Mouse (Mus musculus): ENCODE measurements at regions not wholly inside any gene's neighbourhood (a gene's known extent, or its start where the extent isn't known, plus 50 kb on each side); places are given as distances from the start of the nearest gene placed in this dataset.

GRCm38 (mm10) chr14:114220868-114221267 is 871.1 kb upstream of the Gpc5 start:
- Histone ChIP-seq H3K9me3 (ENCODE audit: control insufficient read depth, insufficient read depth, low read depth, low read length) (no peaks in the 10 kb centered on the region), H3K4me3 (ENCODE audit: insufficient read depth in 1 of 2, low read depth in 1 of 2, low read length in 2 of 2, poor library complexity in 1 of 2, severe bottlenecking in 1 of 2) (no peak overlapping the region), H3K9ac (ENCODE audit: insufficient read depth, low read depth, low read length, poor library complexity, severe bottlenecking) (no peak overlapping the region), H3K27ac (ENCODE audit: insufficient read depth, low read depth, low read length, poor library complexity, severe bottlenecking) (no peak overlapping the region), H3K4me1 (ENCODE audit: control insufficient read depth in 2 of 2, insufficient read depth in 2 of 2, low read length in 2 of 2, poor library complexity in 1 of 2) (no peaks in the 10 kb centered on the region), H3K36me3 (ENCODE audit: control insufficient read depth, insufficient read depth, low read length, poor library complexity, severe bottlenecking) (no peaks in the 10 kb centered on the region)
- DNase-seq (ENCODE audit: low read depth, low spot score), result no peak
- no peak for TF ChIP-seq ZNF384 (IDR thresholded peaks at IDR 0.05; ENCODE audit: low read depth, low read length)
- no peak for TF ChIP-seq ZC3H11A (IDR thresholded peaks at IDR 0.05; ENCODE audit: borderline replicate concordance, low read depth, low read length)
- TF ChIP-seq MAFK (IDR thresholded peaks at IDR 0.05; ENCODE audit: insufficient read depth, low read depth, low read length), result no peak
- TF ChIP-seq CHD2 (IDR thresholded peaks at IDR 0.05; ENCODE audit: low read depth, low read length), result no peak
- no peak for TF ChIP-seq HCFC1 (IDR thresholded peaks at IDR 0.05; ENCODE audit: borderline replicate concordance, insufficient read depth, low read length)
- in situ Hi-C loops (cut with MboI; ENCODE audit: low sequenced_read_pairs in 2 of 2, unreplicated experiment in 2 of 2), result no loop called here

- H3K9ac ChIP-seq (ENCODE audit: insufficient read depth, low read depth, low read length, poor library complexity, severe bottlenecking), result no peak overlapping the region
- in situ Hi-C loops (cut with MboI; ENCODE audit: low sequenced_read_pairs in 2 of 2, unreplicated experiment in 2 of 2), result no loop called here
- no peak overlapping the region for H3K27ac ChIP-seq (ENCODE audit: insufficient read depth, low read depth, low read length, poor library complexity, severe bottlenecking)
- TF ChIP-seq MAFK (IDR thresholded peaks at IDR 0.05; ENCODE audit: insufficient read depth, low read depth, low read length) (no peak), ZC3H11A (IDR thresholded peaks at IDR 0.05; ENCODE audit: borderline replicate concordance, low read depth, low read length) (no peak), ZNF384 (IDR thresholded peaks at IDR 0.05; ENCODE audit: low read depth, low read length) (no peak), CHD2 (IDR thresholded peaks at IDR 0.05; ENCODE audit: low read depth, low read length) (no peak), HCFC1 (IDR thresholded peaks at IDR 0.05; ENCODE audit: borderline replicate concordance, insufficient read depth, low read length) (no peak)
- DNase-seq (ENCODE audit: low read depth, low spot score), result no peak
- H3K4me1 ChIP-seq (ENCODE audit: control insufficient read depth in 2 of 2, insufficient read depth in 2 of 2, low read length in 2 of 2, poor library complexity in 1 of 2), result no peaks in the 10 kb centered on the region
- no peak overlapping the region for H3K4me3 ChIP-seq (ENCODE audit: insufficient read depth in 1 of 2, low read depth in 1 of 2, low read length in 2 of 2, poor library complexity in 1 of 2, severe bottlenecking in 1 of 2)
- H3K36me3 ChIP-seq (ENCODE audit: control insufficient read depth, insufficient read depth, low read length, poor library complexity, severe bottlenecking), result no peaks in the 10 kb centered on the region
- H3K9me3 ChIP-seq (ENCODE audit: control insufficient read depth, insufficient read depth, low read depth, low read length), result no peaks in the 10 kb centered on the region
Measured at GRCm38 (mm10) chr14:114230711-114231110, 861.3 kb upstream of the Gpc5 start.

GRCm38 (mm10) chr14:114255037-114255436 is 837.0 kb upstream of the Gpc5 start:
- Histone ChIP-seq H3K9me3 (ENCODE audit: control insufficient read depth, insufficient read depth, low read depth, low read length) (no peaks in the 10 kb centered on the region), H3K4me1 (ENCODE audit: control insufficient read depth in 2 of 2, insufficient read depth in 2 of 2, low read length in 2 of 2, poor library complexity in 1 of 2) (no peaks in the 10 kb centered on the region), H3K27ac (ENCODE audit: insufficient read depth, low read depth, low read length, poor library complexity, severe bottlenecking) (no peak overlapping the region), H3K4me3 (ENCODE audit: insufficient read depth in 1 of 2, low read depth in 1 of 2, low read length in 2 of 2, poor library complexity in 1 of 2, severe bottlenecking in 1 of 2) (no peak overlapping the region), H3K36me3 (ENCODE audit: control insufficient read depth, insufficient read depth, low read length, poor library complexity, severe bottlenecking) (no peaks in the 10 kb centered on the region), H3K9ac (ENCODE audit: insufficient read depth, low read depth, low read length, poor library complexity, severe bottlenecking) (no peak overlapping the region)
- DNase-seq (ENCODE audit: low read depth, low spot score), result no peak
- TF ChIP-seq MAFK (IDR thresholded peaks at IDR 0.05; ENCODE audit: insufficient read depth, low read depth, low read length) (no peak), ZNF384 (IDR thresholded peaks at IDR 0.05; ENCODE audit: low read depth, low read length) (no peak), CHD2 (IDR thresholded peaks at IDR 0.05; ENCODE audit: low read depth, low read length) (no peak), HCFC1 (IDR thresholded peaks at IDR 0.05; ENCODE audit: borderline replicate concordance, insufficient read depth, low read length) (no peak), ZC3H11A (IDR thresholded peaks at IDR 0.05; ENCODE audit: borderline replicate concordance, low read depth, low read length) (no peak)
- in situ Hi-C loops (cut with MboI; ENCODE audit: low sequenced_read_pairs in 2 of 2, unreplicated experiment in 2 of 2), result no loop called here

GRCm38 (mm10) chr14:114261657-114262056 is 830.4 kb upstream of the Gpc5 start:
- Histone ChIP-seq H3K9me3 (ENCODE audit: control insufficient read depth, insufficient read depth, low read depth, low read length) (no peaks in the 10 kb centered on the region), H3K9ac (ENCODE audit: insufficient read depth, low read depth, low read length, poor library complexity, severe bottlenecking) (no peak overlapping the region), H3K36me3 (ENCODE audit: control insufficient read depth, insufficient read depth, low read length, poor library complexity, severe bottlenecking) (no peaks in the 10 kb centered on the region), H3K4me3 (ENCODE audit: insufficient read depth in 1 of 2, low read depth in 1 of 2, low read length in 2 of 2, poor library complexity in 1 of 2, severe bottlenecking in 1 of 2) (no peak overlapping the region), H3K4me1 (ENCODE audit: control insufficient read depth in 2 of 2, insufficient read depth in 2 of 2, low read length in 2 of 2, poor library complexity in 1 of 2) (no peaks in the 10 kb centered on the region), H3K27ac (ENCODE audit: insufficient read depth, low read depth, low read length, poor library complexity, severe bottlenecking) (no peak overlapping the region)
- in situ Hi-C loops (cut with MboI; ENCODE audit: low sequenced_read_pairs in 2 of 2, unreplicated experiment in 2 of 2), result no loop called here
- TF ChIP-seq ZNF384 (IDR thresholded peaks at IDR 0.05; ENCODE audit: low read depth, low read length) (no peak), CHD2 (IDR thresholded peaks at IDR 0.05; ENCODE audit: low read depth, low read length) (no peak), HCFC1 (IDR thresholded peaks at IDR 0.05; ENCODE audit: borderline replicate concordance, insufficient read depth, low read length) (no peak), MAFK (IDR thresholded peaks at IDR 0.05; ENCODE audit: insufficient read depth, low read depth, low read length) (no peak), ZC3H11A (IDR thresholded peaks at IDR 0.05; ENCODE audit: borderline replicate concordance, low read depth, low read length) (no peak)
- DNase-seq (ENCODE audit: low read depth, low spot score), result no peak

- H3K36me3 ChIP-seq (ENCODE audit: control insufficient read depth, insufficient read depth, low read length, poor library complexity, severe bottlenecking), result no peaks in the 10 kb centered on the region
- H3K9me3 ChIP-seq (ENCODE audit: control insufficient read depth, insufficient read depth, low read depth, low read length), result no peaks in the 10 kb centered on the region
- no peak overlapping the region for H3K9ac ChIP-seq (ENCODE audit: insufficient read depth, low read depth, low read length, poor library complexity, severe bottlenecking)
- in situ Hi-C loops (cut with MboI; ENCODE audit: low sequenced_read_pairs in 2 of 2, unreplicated experiment in 2 of 2), result no loop called here
- DNase-seq (ENCODE audit: low read depth, low spot score), result no peak
- no peak overlapping the region for H3K4me3 ChIP-seq (ENCODE audit: insufficient read depth in 1 of 2, low read depth in 1 of 2, low read length in 2 of 2, poor library complexity in 1 of 2, severe bottlenecking in 1 of 2)
- no peak for TF ChIP-seq ZNF384 (IDR thresholded peaks at IDR 0.05; ENCODE audit: low read depth, low read length)
- TF ChIP-seq CHD2 (IDR thresholded peaks at IDR 0.05; ENCODE audit: low read depth, low read length), result no peak
- TF ChIP-seq ZC3H11A (IDR thresholded peaks at IDR 0.05; ENCODE audit: borderline replicate concordance, low read depth, low read length), result no peak
- no peak for TF ChIP-seq MAFK (IDR thresholded peaks at IDR 0.05; ENCODE audit: insufficient read depth, low read depth, low read length)
- no peak for TF ChIP-seq HCFC1 (IDR thresholded peaks at IDR 0.05; ENCODE audit: borderline replicate concordance, insufficient read depth, low read length)
- no peak overlapping the region for H3K27ac ChIP-seq (ENCODE audit: insufficient read depth, low read depth, low read length, poor library complexity, severe bottlenecking)
- H3K4me1 ChIP-seq (ENCODE audit: control insufficient read depth in 2 of 2, insufficient read depth in 2 of 2, low read length in 2 of 2, poor library complexity in 1 of 2), result no peaks in the 10 kb centered on the region
Measured at GRCm38 (mm10) chr14:114300611-114301010, 791.4 kb upstream of the Gpc5 start.
